Mouse (Mus musculus): ENCODE measurements around the gene Uhrf1bp1l. TPM values are rescaled to one million over a fixed set of nuclear protein-coding genes. Genes with fewer than 3 reads are reported as not detected.

The Uhrf1bp1l gene
- polyA plus RNA-seq, 1 experiment from 2014 or later, result 24.6 TPM

DNA sequence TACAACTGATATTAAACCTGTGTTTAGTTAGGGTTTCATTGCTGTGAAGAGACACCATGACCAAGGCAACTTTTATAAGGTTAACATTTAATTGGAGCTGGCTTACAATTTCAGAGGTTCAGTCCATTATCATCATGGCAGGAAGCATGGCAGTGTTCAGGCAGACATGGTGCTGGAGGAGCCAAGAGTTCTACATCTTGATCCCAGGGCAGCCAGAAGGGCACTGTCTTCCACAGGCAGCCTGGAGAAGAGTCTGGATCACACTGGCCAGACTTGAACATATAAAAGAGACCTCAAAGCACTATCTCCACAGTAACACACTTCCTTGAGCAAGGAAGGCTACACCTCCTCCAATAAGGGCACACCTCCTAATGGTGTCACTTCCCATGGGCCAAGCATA is 24.5 kb upstream of the Uhrf1bp1l start:
- Histone ChIP-seq H3K27ac (replicated peaks; ENCODE audit: low read depth, low read length) (no peak overlapping the region), H3K4me1 (ENCODE audit: control insufficient read depth, insufficient read depth, low read length) (no peaks in the 10 kb centered on the region), H3K36me3 (replicated peaks; ENCODE audit: control insufficient read depth, insufficient read depth, low read depth, low read length) (no peaks in the 10 kb centered on the region), H3K9ac (replicated peaks; ENCODE audit: low read length) (no peak overlapping the region), H3K27me3 (ENCODE audit: control insufficient read depth, insufficient read depth, low read length) (no peaks in the 10 kb centered on the region), H3K9me3 (replicated peaks; ENCODE audit: control insufficient read depth, low read length) (no peaks in the 10 kb centered on the region), H3K4me3 (ENCODE audit: low read depth, low read length) (no peak overlapping the region), H3K4me2 (ENCODE audit: low read depth, low read length) (no peak overlapping the region)
- DNase-seq (ENCODE audit: low spot score) (no peak), ATAC-seq (replicated peaks; ENCODE audit: insufficient number of reproducible peaks, low FRiP score, low TSS enrichment, low read depth) (no peak)

GRCm38 (mm10) chr10:89720796-89721195 is 24.0 kb upstream of the Uhrf1bp1l start:
- ATAC-seq (replicated peaks; ENCODE audit: insufficient number of reproducible peaks, low FRiP score, low TSS enrichment, low read depth) (no peak), DNase-seq (ENCODE audit: low spot score) (no peak)
- Histone ChIP-seq H3K4me3 (ENCODE audit: low read depth, low read length) (no peak overlapping the region), H3K27ac (replicated peaks; ENCODE audit: low read depth, low read length) (no peak overlapping the region), H3K4me1 (ENCODE audit: control insufficient read depth, insufficient read depth, low read length) (no peaks in the 10 kb centered on the region), H3K9ac (replicated peaks; ENCODE audit: low read length) (no peak overlapping the region), H3K27me3 (ENCODE audit: control insufficient read depth, insufficient read depth, low read length) (no peaks in the 10 kb centered on the region), H3K4me2 (ENCODE audit: low read depth, low read length) (no peak overlapping the region), H3K9me3 (replicated peaks; ENCODE audit: control insufficient read depth, low read length) (no peaks in the 10 kb centered on the region), H3K36me3 (replicated peaks; ENCODE audit: control insufficient read depth, insufficient read depth, low read depth, low read length) (peaks cover 2% of the 10 kb centered on the region; the same call in 1 of the 2 replicates)
- WGBS, result 93% methylated on average over 3 of the region's 3 CpGs

DNA sequence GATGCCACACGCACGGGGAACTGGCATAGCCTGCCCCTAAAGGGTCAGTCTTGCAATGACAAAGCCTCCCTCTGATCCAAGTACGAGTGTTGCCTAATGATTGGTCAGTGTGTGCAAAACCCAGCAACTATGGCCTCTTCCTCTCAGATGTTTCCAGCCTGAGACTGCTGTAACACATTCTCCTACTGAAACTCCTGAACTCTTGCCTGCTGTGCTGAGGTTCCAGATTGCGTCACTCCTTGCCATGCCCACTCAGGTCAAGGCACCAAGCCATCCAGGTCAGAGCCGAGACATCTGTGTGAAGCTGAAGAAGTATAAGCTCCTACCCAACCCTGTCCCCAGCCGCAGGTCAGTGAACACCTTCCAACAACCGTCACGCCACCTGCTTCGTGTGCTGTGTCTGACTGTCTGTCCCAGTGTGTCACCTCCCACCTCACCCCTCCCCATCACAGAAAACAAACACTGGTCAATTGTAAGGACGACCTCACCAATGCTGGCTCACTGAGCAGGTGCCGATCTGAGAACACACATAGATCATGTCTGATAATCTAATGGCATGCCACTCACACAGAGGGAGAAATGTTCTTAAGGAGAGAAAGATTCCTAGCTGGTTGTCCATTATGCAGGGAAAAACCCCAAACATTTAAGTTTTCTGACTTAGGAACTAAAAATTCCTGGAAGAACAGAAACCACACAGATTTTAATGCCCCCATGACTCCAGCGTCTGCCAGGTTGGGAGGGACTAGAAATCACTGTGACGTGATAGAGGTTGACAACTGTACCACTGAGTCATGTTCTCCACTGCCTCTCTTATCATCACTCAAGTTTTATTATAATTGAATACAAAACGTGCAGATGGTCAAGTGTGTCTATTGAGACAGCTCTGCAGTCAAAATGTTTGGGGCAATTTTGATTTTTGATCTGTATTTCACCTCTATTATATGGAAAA is 22.3 kb upstream of the Uhrf1bp1l start:
- H3K27ac ChIP-seq (replicated peaks; ENCODE audit: low read depth, low read length), result no peak overlapping the region
- no peaks in the 10 kb centered on the region for H3K27me3 ChIP-seq (ENCODE audit: control insufficient read depth, insufficient read depth, low read length)
- no peak overlapping the region for H3K4me2 ChIP-seq (ENCODE audit: low read depth, low read length)
- peaks cover 2% of the 10 kb centered on the region; the same call in 1 of the 2 replicates for H3K36me3 ChIP-seq (replicated peaks; ENCODE audit: control insufficient read depth, insufficient read depth, low read depth, low read length)
- H3K9me3 ChIP-seq (replicated peaks; ENCODE audit: control insufficient read depth, low read length), result no peaks in the 10 kb centered on the region
- H3K9ac ChIP-seq (replicated peaks; ENCODE audit: low read length), result no peak overlapping the region
- H3K4me3 ChIP-seq (ENCODE audit: low read depth, low read length), result no peak overlapping the region
- H3K4me1 ChIP-seq (ENCODE audit: control insufficient read depth, insufficient read depth, low read length), result no peaks in the 10 kb centered on the region
- ATAC-seq (replicated peaks; ENCODE audit: insufficient number of reproducible peaks, low FRiP score, low TSS enrichment, low read depth) (no peak), DNase-seq (ENCODE audit: low spot score) (no peak)
- 87% methylated on average over 14 of the region's 14 CpGs for WGBS

- no peak for DNase-seq (ENCODE audit: low spot score)
- H3K27ac ChIP-seq (replicated peaks; ENCODE audit: low read depth, low read length), result no peak overlapping the region
- no peak overlapping the region for H3K4me2 ChIP-seq (ENCODE audit: low read depth, low read length)
- H3K4me3 ChIP-seq (ENCODE audit: low read depth, low read length), result no peak overlapping the region
- no peak overlapping the region; the same call in 1 of the 2 replicates for H3K9ac ChIP-seq (replicated peaks; ENCODE audit: low read length)
- H3K27me3 ChIP-seq (ENCODE audit: control insufficient read depth, insufficient read depth, low read length), result no peaks in the 10 kb centered on the region
- WGBS, result 85% methylated on average over 6 of the region's 6 CpGs
- peaks cover 2% of the 10 kb centered on the region; the same call in 1 of the 2 replicates for H3K36me3 ChIP-seq (replicated peaks; ENCODE audit: control insufficient read depth, insufficient read depth, low read depth, low read length)
- no peak for ATAC-seq (replicated peaks; ENCODE audit: insufficient number of reproducible peaks, low FRiP score, low TSS enrichment, low read depth)
- H3K4me1 ChIP-seq (ENCODE audit: control insufficient read depth, insufficient read depth, low read length), result no peaks in the 10 kb centered on the region
- H3K9me3 ChIP-seq (replicated peaks; ENCODE audit: control insufficient read depth, low read length), result no peaks in the 10 kb centered on the region
These were observed 14.4 kb upstream of the Uhrf1bp1l start for GRCm38 (mm10) chr10:89730386-89730785.

GRCm38 (mm10) chr10:89731341-89731740 is 13.4 kb upstream of the Uhrf1bp1l start:
- Histone ChIP-seq H3K9ac (replicated peaks; ENCODE audit: low read length) (peak overlapping the region; percentile 64), H3K4me1 (ENCODE audit: control insufficient read depth, insufficient read depth, low read length) (no peaks in the 10 kb centered on the region), H3K4me3 (ENCODE audit: low read depth, low read length) (peak overlapping the region; percentile 70), H3K27ac (replicated peaks; ENCODE audit: low read depth, low read length) (no peak overlapping the region), H3K36me3 (replicated peaks; ENCODE audit: control insufficient read depth, insufficient read depth, low read depth, low read length) (no peaks in the 10 kb centered on the region), H3K4me2 (ENCODE audit: low read depth, low read length) (peak overlapping the region; percentile 46), H3K9me3 (replicated peaks; ENCODE audit: control insufficient read depth, low read length) (no peaks in the 10 kb centered on the region), H3K27me3 (ENCODE audit: control insufficient read depth, insufficient read depth, low read length) (no peaks in the 10 kb centered on the region)
- ATAC-seq (replicated peaks; ENCODE audit: insufficient number of reproducible peaks, low FRiP score, low TSS enrichment, low read depth) (no peak), DNase-seq (ENCODE audit: low spot score) (no peak)
- WGBS, result 15% methylated on average over 5 of the region's 5 CpGs

GRCm38 (mm10) chr10:89732001-89732794 is 12.6 kb upstream of the Uhrf1bp1l start, which contains the start of gene Actr6:
Gene Actr6, minus strand, starts transcription at chr10:89732295.
- Histone ChIP-seq H3K9me3 (replicated peaks; ENCODE audit: control insufficient read depth, low read length) (no peaks in the 10 kb centered on the region), H3K36me3 (replicated peaks; ENCODE audit: control insufficient read depth, insufficient read depth, low read depth, low read length) (no peaks in the 10 kb centered on the region), H3K4me1 (ENCODE audit: control insufficient read depth, insufficient read depth, low read length) (no peaks in the 10 kb centered on the region), H3K4me3 (ENCODE audit: low read depth, low read length) (peak within 1 kb of the TSS; percentile 70), H3K4me2 (ENCODE audit: low read depth, low read length) (peak within 1 kb of the TSS; percentile 50), H3K27ac (replicated peaks; ENCODE audit: low read depth, low read length) (no peak within 1 kb of the TSS), H3K9ac (replicated peaks; ENCODE audit: low read length) (peak within 1 kb of the TSS; percentile 64), H3K27me3 (ENCODE audit: control insufficient read depth, insufficient read depth, low read length) (no peaks in the 10 kb centered on the region)
- ATAC-seq (replicated peaks; ENCODE audit: insufficient number of reproducible peaks, low FRiP score, low TSS enrichment, low read depth), result peak; percentile 98
- DNase-seq (ENCODE audit: low spot score), result peak; percentile 97
- WGBS, result 2% methylated on average over 49 of the region's 49 CpGs

GRCm38 (mm10) chr10:89737092-89737491 is 7.7 kb upstream of the Uhrf1bp1l start:
- no peak overlapping the region for H3K4me2 ChIP-seq (ENCODE audit: low read depth, low read length)
- H3K27me3 ChIP-seq (ENCODE audit: control insufficient read depth, insufficient read depth, low read length), result no peaks in the 10 kb centered on the region
- no peaks in the 10 kb centered on the region for H3K9me3 ChIP-seq (replicated peaks; ENCODE audit: control insufficient read depth, low read length)
- 46% methylated on average over 5 of the region's 5 CpGs for WGBS
- no peak overlapping the region for H3K27ac ChIP-seq (replicated peaks; ENCODE audit: low read depth, low read length)
- DNase-seq (ENCODE audit: low spot score) (no peak), ATAC-seq (replicated peaks; ENCODE audit: insufficient number of reproducible peaks, low FRiP score, low TSS enrichment, low read depth) (no peak)
- H3K4me1 ChIP-seq (ENCODE audit: control insufficient read depth, insufficient read depth, low read length), result no peaks in the 10 kb centered on the region
- no peak overlapping the region for H3K9ac ChIP-seq (replicated peaks; ENCODE audit: low read length)
- H3K36me3 ChIP-seq (replicated peaks; ENCODE audit: control insufficient read depth, insufficient read depth, low read depth, low read length), result no peaks in the 10 kb centered on the region
- H3K4me3 ChIP-seq (ENCODE audit: low read depth, low read length), result no peak overlapping the region

Measured in embryonic facial prominence, embryonic 11.5 days (tissue).